Mouse (Mus musculus) heart, embryonic 16.5 days (tissue): ENCODE results near the gene Commd2. TPM values are rescaled to one million over a fixed set of nuclear protein-coding genes. Genes with fewer than 3 reads are reported as not detected.
A peak's percentile ranks its signal among the peaks of the same experiment; 100 is the strongest.

Source experiments
- ATAC-seq: fragments of 200-750 bp; cut with Nextera tagmentation; replicated peaks from 2 replicates; pipeline ENCODE4 v1.8.0; 2017; ENCODE audit warnings: moderate number of reproducible peaks; ENCODE audit not compliant: insufficient read depth, low FRiP score; ENCODE audit errors: extremely low read depth
- H3K27ac ChIP-seq: fragments of 300-500 bp; sonication (generic); 2 replicates; pipeline ENCODE4 v1.5.1; 2014; ENCODE audit warnings: mild to moderate bottlenecking, low read length, control low read depth, moderate library complexity
- H3K27me3 ChIP-seq: fragments of 300-500 bp; sonication (generic); 2 replicates; pipeline ENCODE4 v1.6.1; 2014; ENCODE audit warnings: low read length, mixed read lengths; ENCODE audit not compliant: control insufficient read depth, insufficient read depth
- H3K36me3 ChIP-seq: fragments of 300-500 bp; sonication (generic); 2 replicates; pipeline ENCODE4 v1.6.1; 2014; ENCODE audit not compliant: control insufficient read depth, insufficient read depth
- H3K4me1 ChIP-seq: fragments of 300-500 bp; sonication (generic); 2 replicates; pipeline ENCODE4 v1.6.1; 2014; ENCODE audit warnings: low read length, mixed read lengths; ENCODE audit not compliant: control insufficient read depth, insufficient read depth
- H3K4me2 ChIP-seq: fragments of 300-500 bp; sonication (generic); 2 replicates; pipeline ENCODE4 v1.6.1; 2014; ENCODE audit warnings: low read depth, mild to moderate bottlenecking, control low read depth, low read length
- H3K4me3 ChIP-seq: fragments of 300-500 bp; sonication (generic); 2 replicates; pipeline ENCODE4 v1.5.1; 2014; ENCODE audit warnings: mild to moderate bottlenecking, control low read depth, low read length
- H3K9ac ChIP-seq: fragments of 300-500 bp; sonication (generic); 2 replicates; pipeline ENCODE4 v1.6.1; 2014; ENCODE audit warnings: low read length, control low read depth
- H3K9me3 ChIP-seq: fragments of 300-500 bp; sonication (generic); replicated peaks from 2 replicates; pipeline ENCODE4 v1.6.1; 2016; ENCODE audit warnings: low read length; ENCODE audit not compliant: control insufficient read depth
- WGBS: fragments of 180-500 bp; shearing (Covaris S2); extraction: QIAGEN DNeasy Blood & Tissue Kit; methylation state at CpG from one replicate; pipeline ENCODE4 v1.1.7; 2014; 5-methylcytosine and 5-hydroxymethylcytosine counted together
- polyA plus RNA-seq: library from polyadenylated mRNA; unstranded; fragments of >200 nt; fragmentation: Nextera tagmentation; extraction: Ambion mirVana; gene quantifications from 2 replicates; pipeline ENCODE4 v1.2.1, GENCODE M21; 2015

Commd2 gene
- polyA plus RNA-seq, 1 experiment from 2014 or later: 54.3 TPM

DNA sequence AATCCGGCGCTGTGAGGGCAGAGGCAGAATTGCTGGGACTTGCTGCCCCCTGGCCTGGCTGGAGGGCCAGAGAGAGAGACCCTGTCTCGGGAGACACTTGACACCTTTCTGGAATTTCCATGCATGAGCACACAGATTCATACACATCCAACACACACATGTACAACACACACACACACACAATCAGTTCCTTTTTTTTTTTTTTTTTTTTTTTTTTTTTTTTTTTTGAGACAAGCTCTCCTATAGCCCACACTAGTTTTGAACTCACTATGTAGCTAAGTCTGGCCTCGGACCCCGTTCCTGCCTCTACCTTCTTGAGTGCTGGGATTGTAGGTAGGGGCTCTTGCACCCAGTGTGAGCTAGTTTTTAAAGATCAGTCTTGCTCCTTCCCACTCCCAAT lies 14.4 kb upstream of the Commd2 start:
- Histone ChIP-seq H3K27me3 (no peaks in the 10 kb centered on the region), H3K9me3 (no peaks in the 10 kb centered on the region), H3K4me3 (no peak overlapping the region), H3K27ac (no peak overlapping the region), H3K4me2 (no peak overlapping the region), H3K4me1 (no peaks in the 10 kb centered on the region), H3K9ac (no peak overlapping the region), H3K36me3 (no peaks in the 10 kb centered on the region)
- ATAC-seq: no peak
- 86% methylated on average over 5 of the region's 5 CpGs for WGBS

GRCm38 (mm10) chr3:57664682-57665081 lies 13.2 kb upstream of the Commd2 start:
- H3K9me3 ChIP-seq: no peaks in the 10 kb centered on the region
- WGBS: 56% methylated on average over 10 of the region's 10 CpGs
- H3K9ac ChIP-seq: no peak overlapping the region
- ATAC-seq: no peak
- H3K4me3 ChIP-seq: no peak overlapping the region
- no peaks in the 10 kb centered on the region for H3K27me3 ChIP-seq
- no peaks in the 10 kb centered on the region for H3K36me3 ChIP-seq
- no peak overlapping the region for H3K27ac ChIP-seq
- no peaks in the 10 kb centered on the region for H3K4me1 ChIP-seq
- H3K4me2 ChIP-seq: no peak overlapping the region

- Histone ChIP-seq H3K9ac (no peak overlapping the region), H3K36me3 (no peaks in the 10 kb centered on the region), H3K4me3 (no peak overlapping the region), H3K27me3 (no peaks in the 10 kb centered on the region), H3K4me2 (no peak overlapping the region), H3K27ac (no peak overlapping the region), H3K9me3 (no peaks in the 10 kb centered on the region), H3K4me1 (no peaks in the 10 kb centered on the region)
- no peak for ATAC-seq
- 20% methylated on average over 6 of the region's 6 CpGs for WGBS
Measured at GRCm38 (mm10) chr3:57663731-57664130, 12.2 kb upstream of the Commd2 start.

- Histone ChIP-seq H3K27ac (no peak overlapping the region), H3K27me3 (no peaks in the 10 kb centered on the region), H3K9ac (no peak overlapping the region), H3K4me1 (no peaks in the 10 kb centered on the region), H3K4me3 (no peak overlapping the region), H3K36me3 (no peaks in the 10 kb centered on the region), H3K4me2 (no peak overlapping the region), H3K9me3 (no peaks in the 10 kb centered on the region)
- no peak for ATAC-seq
- 66% methylated on average over 6 of the region's 6 CpGs for WGBS
Measured at GRCm38 (mm10) chr3:57658608-57659007, 7.1 kb upstream of the Commd2 start.

DNA sequence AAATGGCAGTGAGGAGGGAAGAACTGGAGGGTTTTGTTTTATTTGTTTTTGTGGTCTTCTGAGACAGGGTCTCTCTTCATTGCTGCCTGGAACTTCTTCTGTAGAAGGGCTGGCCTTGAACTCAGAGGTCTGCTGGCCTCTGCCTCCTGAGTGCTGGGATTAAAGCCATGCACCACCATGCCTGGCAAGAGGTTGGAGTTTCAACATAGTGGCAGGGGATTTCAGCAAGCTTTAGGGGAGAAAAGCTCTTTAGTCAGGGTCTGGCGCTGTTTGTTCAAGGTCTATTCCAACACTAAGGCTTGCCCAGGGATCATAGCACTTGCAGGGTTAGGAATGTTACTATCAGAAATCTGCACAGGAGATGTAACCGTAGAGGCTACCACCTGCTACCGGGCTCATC lies 2.1 kb upstream of the Commd2 start:
- Histone ChIP-seq H3K27me3 (no peaks in the 10 kb centered on the region), H3K9ac (no peak overlapping the region), H3K36me3 (no peaks in the 10 kb centered on the region), H3K27ac (no peak overlapping the region), H3K4me1 (peaks cover 4% of the 10 kb centered on the region; the same call in 1 of the 2 replicates), H3K4me3 (no peak overlapping the region), H3K4me2 (no peak overlapping the region), H3K9me3 (no peaks in the 10 kb centered on the region)
- no peak for ATAC-seq
- 78% methylated on average over 3 of the region's 3 CpGs for WGBS

- no peak overlapping the region for H3K27ac ChIP-seq
- no peak for ATAC-seq
- no peaks in the 10 kb centered on the region; the same call in 1 of the 2 replicates for H3K36me3 ChIP-seq
- no peaks in the 10 kb centered on the region for H3K9me3 ChIP-seq
- H3K9ac ChIP-seq: no peak overlapping the region
- no peak overlapping the region for H3K4me3 ChIP-seq
- peaks cover 4% of the 10 kb centered on the region; the same call in 1 of the 2 replicates for H3K4me1 ChIP-seq
- WGBS: 78% methylated on average over 3 of the region's 3 CpGs
- H3K4me2 ChIP-seq: no peak overlapping the region
- no peaks in the 10 kb centered on the region for H3K27me3 ChIP-seq
Measured at GRCm38 (mm10) chr3:57652485-57652884, 970 bp upstream of the Commd2 start.

GRCm38 (mm10) chr3:57651865-57652259 lies 347 bp upstream of the Commd2 start:
- peak overlapping the region; percentile 94 for H3K9ac ChIP-seq
- H3K27ac ChIP-seq: peak overlapping the region; percentile 87
- H3K4me3 ChIP-seq: peak overlapping the region; percentile 71
- H3K36me3 ChIP-seq: no peaks in the 10 kb centered on the region; the same call in 1 of the 2 replicates
- 0 out of 2 replicates have a peak, but pooled peaks have one; percentile 6 for ATAC-seq
- peak overlapping the region; percentile 91 for H3K4me2 ChIP-seq
- H3K27me3 ChIP-seq: no peaks in the 10 kb centered on the region
- no peaks in the 10 kb centered on the region for H3K9me3 ChIP-seq
- H3K4me1 ChIP-seq: peaks cover 4% of the 10 kb centered on the region; the same call in 1 of the 2 replicates
- 66% methylated on average over 3 of the region's 3 CpGs for WGBS

DNA sequence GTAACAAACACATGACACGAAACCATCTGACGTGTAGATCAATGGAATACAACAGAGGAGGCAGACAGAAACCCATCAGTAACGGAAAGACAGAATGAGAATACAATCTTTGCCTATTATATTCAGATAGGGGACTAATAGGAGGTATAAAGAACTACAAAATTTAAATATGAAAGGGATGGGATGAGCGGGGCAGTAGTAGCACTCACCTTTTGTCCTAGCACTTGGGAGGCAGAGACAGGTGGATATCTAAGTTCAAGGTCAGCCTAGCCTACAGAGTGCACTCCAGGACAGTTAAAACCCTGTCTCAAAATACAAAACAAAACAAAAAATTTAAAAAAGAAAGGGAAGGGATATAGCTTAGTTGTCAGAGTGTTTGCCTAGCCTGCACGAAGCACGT lies 8.3 kb downstream of the Commd2 start:
- 94% methylated on average over 6 of the region's 6 CpGs for WGBS
- Histone ChIP-seq H3K9ac (no peak overlapping the region), H3K36me3 (peaks cover 12% of the 10 kb centered on the region), H3K9me3 (no peaks in the 10 kb centered on the region), H3K4me3 (no peak overlapping the region), H3K4me1 (no peaks in the 10 kb centered on the region), H3K4me2 (no peak overlapping the region), H3K27me3 (no peaks in the 10 kb centered on the region), H3K27ac (no peak overlapping the region)
- ATAC-seq: no peak

DNA sequence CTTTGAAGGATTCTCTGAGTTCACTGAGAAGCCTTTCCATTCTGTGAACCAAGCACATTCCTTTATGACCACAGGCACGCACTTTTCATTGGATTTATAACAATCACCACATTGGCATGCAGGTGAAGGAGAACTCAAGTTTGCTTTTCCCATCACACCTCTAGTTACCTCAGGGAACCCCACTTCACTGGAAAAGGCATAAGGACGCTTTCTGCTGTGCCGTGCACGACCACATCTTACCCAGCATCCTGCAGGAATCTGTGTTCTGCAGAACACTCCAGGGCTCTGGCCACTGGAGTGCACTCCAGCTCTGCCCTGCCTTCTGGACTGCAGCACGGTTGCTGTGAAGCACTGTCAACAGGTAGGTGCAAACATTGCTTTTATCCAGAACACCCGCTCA lies 13.9 kb downstream of the Commd2 start:
- no peaks in the 10 kb centered on the region for H3K36me3 ChIP-seq

More for the DNA sequence above, 13.9 kb downstream of the Commd2 start:
- Histone ChIP-seq H3K4me1 (no peaks in the 10 kb centered on the region), H3K27me3 (no peaks in the 10 kb centered on the region), H3K4me3 (no peak overlapping the region), H3K27ac (no peak overlapping the region), H3K9ac (no peak overlapping the region), H3K9me3 (no peaks in the 10 kb centered on the region), H3K4me2 (no peak overlapping the region)
- 48% methylated on average over 6 of the region's 6 CpGs for WGBS
- no peak for ATAC-seq
